Mouse (Mus musculus) kidney, adult 18-20 months (tissue): ENCODE results near the gene Rln1.

Experiments used
- DNase-seq: peaks from one replicate; pipeline ENCODE4 v3.0.0; 2021

The Rln1 gene

GRCm38 (mm10) chr19:29360251-29360650 is 25.8 kb upstream of the Rln1 start:
- DNase-seq: no peak

GRCm38 (mm10) chr19:29356281-29356680 is 21.8 kb upstream of the Rln1 start:
- DNase-seq: peak; percentile 40

- peak; percentile 88 for DNase-seq
These were observed 20.7 kb upstream of the Rln1 start for GRCm38 (mm10) chr19:29354895-29355877.

DNA sequence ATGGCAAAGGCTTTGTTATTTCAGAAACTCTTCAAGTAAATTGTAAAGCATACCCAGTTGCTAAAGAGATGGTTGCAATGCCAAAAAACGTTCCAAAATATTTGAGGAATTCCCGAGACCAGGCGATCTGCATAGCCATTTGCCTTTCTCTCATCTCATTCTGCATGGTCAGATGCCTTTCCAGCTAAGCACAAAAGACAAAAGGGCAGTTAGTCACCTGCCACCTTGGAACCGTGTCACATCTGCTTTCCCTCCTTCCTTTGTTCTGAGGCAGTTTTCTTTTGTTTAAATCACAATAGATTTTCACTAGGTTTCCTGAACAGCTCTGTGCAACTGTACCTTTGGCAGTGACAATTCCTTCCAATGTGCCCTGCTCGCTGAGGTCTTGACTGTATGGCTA is 16.5 kb upstream of the Rln1 start:
- no peak for DNase-seq

DNA sequence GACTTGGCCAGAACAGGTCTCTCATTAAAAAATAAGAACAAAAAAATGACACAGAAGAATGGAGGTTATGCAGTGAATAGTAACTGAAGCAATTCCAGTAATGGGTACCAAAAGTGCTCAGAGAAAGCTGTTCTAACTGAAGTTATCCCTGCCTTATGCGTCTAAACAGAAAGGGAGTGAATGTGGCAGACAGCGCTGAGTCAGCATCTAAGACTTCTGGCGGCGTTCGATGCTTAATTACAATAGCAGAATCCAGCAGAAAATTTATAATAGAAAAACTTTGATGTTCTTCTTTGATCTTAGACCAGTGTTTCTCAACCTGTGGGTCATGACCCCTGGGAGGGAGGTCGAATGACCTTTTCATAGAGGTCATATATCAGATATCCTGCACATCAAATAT is 11.2 kb upstream of the Rln1 start:
- no peak for DNase-seq

GRCm38 (mm10) chr19:29344868-29345267 is 10.4 kb upstream of the Rln1 start:
- DNase-seq: no peak

GRCm38 (mm10) chr19:29342281-29342680 is 7.8 kb upstream of the Rln1 start:
- no peak for DNase-seq

DNA sequence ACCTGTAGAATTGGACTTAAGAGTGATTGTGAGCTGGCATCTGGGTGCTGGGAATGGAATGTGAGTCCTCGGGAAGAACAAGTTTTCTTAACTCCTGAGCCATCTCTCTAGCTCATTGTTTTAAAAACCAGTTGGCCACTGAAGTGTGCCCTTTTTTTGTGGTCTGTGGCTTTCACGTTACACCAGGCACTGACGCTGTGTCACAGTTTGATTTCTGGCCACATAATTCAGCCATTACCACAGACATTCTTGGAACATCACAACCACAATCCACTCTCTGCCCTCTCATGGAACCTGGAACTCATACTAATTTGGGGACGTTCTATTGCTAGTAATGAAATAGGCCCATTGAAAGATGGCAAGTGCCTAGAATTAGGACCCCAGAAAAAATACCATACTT is 6.6 kb upstream of the Rln1 start:
- no peak for DNase-seq

DNA sequence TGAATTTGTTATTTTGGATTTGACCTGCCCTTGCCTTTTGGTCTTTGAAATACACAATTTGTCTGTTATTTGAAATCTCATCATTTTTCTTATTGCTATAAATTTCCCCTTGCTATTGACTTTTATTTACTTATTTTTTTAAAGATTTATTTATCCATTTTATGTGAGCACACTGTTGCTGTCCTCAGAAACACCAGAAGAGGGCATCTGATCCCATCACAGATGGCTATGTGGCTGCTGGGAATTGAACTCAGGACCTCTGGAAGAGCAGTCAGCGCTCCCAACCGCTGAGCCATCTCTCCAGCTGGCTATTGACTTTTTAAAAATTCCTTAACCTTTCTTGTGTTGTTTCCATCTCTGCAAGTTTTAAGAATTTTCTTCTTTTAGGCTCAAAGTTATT is 2.2 kb upstream of the Rln1 start:
- DNase-seq: no peak

DNA sequence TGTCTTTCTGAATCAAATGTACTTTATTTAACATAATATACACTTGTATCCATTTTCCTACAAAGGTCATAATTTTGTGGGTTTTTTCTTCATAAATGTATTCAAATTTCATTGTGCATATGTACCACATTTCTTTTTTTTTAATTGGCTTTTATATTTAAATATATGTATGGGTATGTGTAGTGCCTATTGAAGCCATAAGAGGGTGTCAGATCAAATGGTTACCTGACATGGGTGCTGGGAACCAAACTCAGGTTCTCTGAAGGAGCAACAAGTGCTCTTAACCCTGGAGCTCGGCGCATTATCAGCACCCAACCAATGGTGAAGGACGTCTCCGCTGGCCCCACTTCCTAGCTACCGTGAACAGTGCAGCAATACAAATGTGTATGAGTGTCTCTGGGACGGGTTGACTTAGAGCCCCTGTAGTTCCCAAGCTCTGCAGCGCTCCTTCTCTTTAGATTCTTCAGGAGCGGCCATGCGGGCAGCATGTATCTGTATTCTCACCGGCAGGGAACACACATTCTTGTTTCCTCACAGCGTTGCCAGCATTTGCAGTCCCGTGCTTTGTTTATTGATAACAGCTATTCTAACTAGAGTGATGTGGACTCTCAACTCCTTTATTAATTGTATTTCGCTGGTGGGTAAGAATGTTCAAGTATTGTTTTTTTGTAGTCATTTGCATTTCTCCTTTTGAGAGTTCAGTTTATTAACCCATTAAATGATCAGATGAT is 7.5 kb downstream of the Rln1 start:
- no peak for DNase-seq

DNA sequence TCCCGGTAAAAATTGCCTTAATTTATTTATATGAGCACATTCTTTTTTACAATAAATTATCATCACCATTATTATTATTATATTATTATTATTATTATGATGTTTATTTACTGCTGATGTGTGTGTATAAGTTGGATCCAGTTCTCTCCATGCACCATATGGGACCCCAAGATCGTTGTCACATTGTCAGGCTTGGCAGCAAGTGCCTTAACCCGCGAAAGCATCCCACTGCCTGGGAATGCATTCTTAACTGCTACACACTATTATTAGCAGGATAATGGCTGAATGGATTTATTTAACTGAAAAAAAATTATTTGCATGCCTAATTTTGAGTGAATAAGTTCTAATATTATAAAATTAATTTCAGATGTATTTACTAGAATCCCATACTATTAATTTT is 8.1 kb downstream of the Rln1 start:
- DNase-seq: no peak

GRCm38 (mm10) chr19:29325852-29326180 is 8.7 kb downstream of the Rln1 start:
- no peak for DNase-seq

DNA sequence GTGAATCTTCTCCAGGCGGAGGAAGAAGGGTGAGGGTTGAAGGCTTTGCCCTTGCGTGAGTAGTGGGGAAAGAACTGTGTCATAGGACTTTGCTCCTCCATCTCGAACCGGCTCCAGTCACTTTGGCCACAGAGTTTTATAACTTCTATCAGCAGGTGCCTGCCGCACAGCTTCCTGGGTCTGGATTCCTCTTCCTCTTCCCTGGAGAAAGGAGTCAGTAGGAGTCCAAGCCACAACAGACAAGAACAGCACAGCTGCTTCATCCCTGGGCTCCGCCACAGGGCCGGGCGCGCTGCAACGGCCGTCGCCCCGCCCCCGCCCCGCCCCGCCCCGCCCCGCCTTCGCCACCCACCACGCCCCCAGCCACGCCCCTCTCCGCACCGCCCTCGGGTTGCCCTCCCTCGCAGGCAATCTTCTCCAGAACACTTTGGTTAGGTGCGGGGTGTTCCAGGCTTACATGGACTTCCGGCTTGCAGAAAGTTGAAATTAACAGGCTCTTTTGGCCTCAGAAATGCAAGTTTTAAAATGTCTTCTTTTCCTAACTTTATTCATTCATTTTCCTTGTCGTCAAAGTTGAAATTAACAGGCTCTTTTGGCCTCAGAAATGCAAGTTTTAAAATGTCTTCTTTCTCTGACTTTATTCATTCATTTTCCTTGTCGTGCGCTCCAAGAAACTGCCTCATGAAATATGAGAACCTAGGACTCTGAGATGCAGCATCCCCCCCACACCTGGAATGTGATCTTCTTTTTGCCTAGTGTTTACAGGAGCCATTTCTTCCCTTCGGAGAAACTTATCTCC is 9.2 kb downstream of the Rln1 start, which contains the start of gene Insl6:
Insl6 (minus strand) TSS at position 304 of the 799 bp plus-strand sequence.
- peak; percentile 74 for DNase-seq

- no peak for DNase-seq
These were observed 10.9 kb downstream of the Rln1 start for GRCm38 (mm10) chr19:29323416-29324049.

- DNase-seq: no peak
These were observed 21.8 kb downstream of the Rln1 start for GRCm38 (mm10) chr19:29312661-29313060.

- no peak for DNase-seq
These were observed 22.7 kb downstream of the Rln1 start for GRCm38 (mm10) chr19:29311791-29312190.

GRCm38 (mm10) chr19:29308832-29309231 is 25.6 kb downstream of the Rln1 start:
- DNase-seq: no peak

- DNase-seq: no peak
These were observed 32.4 kb downstream of the Rln1 start for GRCm38 (mm10) chr19:29302119-29302518.

DNA sequence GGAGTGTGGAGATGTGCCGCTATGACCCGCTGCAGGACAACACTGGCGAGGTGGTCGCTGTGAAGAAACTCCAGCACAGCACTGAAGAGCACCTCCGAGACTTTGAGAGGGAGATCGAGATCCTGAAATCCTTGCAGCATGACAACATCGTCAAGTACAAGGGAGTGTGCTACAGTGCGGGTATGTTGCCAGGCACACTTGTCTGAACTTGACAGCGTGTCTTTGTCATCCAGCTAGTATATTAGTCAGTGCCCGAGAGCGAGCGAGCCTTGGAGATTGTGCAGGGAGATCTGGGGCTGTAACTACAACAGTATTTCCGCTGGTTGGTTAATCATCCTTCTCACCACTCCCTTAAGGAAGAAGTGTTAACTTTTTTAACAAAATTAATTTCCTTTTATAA is 33.6 kb downstream of the Rln1 start:
- no peak for DNase-seq

- DNase-seq: no peak
These were observed 37.1 kb downstream of the Rln1 start for GRCm38 (mm10) chr19:29297366-29297765.

DNA sequence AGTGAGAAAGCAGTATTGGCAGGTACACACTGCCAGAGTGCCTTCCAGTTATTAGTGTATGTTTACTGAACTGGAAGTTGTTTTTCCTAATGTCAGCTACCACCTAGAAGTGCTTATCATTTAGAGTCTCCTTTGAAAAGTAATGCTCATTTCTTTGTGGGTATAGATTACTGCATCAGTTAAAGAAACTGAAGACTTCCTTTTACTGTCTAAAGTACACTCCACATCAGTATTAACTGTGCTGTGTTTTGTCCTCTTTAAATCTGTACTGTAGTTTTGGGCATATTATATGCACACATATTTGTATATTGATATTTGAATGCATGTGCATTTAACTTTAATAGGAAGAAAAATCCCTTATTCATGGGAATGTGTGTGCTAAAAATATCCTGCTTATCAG is 38.3 kb downstream of the Rln1 start:
- DNase-seq: no peak

GRCm38 (mm10) chr19:29294756-29295155 is 39.7 kb downstream of the Rln1 start:
- no peak for DNase-seq

GRCm38 (mm10) chr19:29292546-29292945 is 41.9 kb downstream of the Rln1 start:
- no peak for DNase-seq
